Mouse (Mus musculus): ENCODE measurements around the gene Fstl1. TPM values are rescaled to one million over a fixed set of nuclear protein-coding genes. Genes with fewer than 3 reads are reported as not detected.

The Fstl1 gene
- total RNA-seq, 1 experiment from 2014 or later, result 120 TPM

- no peak for DNase-seq
Measured at GRCm38 (mm10) chr16:37817986-37818385, 41.3 kb downstream of the Fstl1 start.

DNA sequence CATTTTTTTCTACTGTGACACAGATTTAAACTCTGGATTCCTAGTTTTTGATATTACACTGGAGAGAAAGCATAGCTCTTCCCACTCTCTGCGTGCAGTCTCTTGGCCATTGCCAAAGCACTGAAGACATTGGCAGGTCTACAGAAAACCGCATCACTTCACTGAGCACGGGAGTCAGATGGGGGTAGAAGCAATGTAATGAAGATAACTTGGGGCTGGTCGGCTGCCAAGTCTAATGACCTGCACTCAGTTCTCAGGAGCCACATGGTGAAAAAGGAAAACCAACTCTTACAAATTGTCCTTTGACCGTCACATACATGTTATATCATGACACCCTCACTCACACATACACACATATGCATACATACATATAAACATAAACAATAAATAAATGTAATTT is 47.3 kb downstream of the Fstl1 start:
- DNase-seq, result no peak

DNA sequence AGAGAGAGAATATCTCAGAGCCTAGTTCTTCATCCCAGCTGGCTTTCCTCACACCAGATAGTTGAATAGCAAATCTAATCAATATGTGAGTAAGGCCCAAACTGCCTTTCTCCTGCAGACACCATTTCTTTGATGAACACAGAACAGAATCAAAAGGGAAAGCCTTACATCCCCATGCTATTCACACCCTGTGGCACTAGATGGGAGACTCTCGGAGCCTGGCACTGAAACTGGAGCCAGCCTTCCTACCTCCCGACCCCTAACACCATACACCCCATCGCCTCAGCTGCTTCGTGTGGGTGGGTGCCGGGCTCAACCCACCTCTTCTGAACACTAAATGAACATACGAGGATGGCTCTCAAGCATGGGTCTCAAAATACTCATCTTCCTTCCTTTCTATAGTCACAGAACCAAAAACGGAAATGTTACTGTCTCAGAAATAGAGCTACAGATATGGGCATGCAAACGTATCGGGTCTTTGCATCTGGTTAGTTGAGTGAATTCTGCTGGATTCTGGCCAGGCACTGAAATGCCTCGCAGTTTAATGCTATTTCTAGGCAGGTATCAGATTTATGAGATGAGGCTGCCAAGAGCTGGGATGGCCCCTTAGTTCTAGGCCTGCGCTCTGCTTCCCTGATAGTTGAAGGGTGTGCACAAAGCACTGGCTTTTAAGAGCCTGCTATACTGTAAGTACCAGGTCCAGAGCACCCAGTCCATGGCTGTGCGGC is 48.3 kb downstream of the Fstl1 start:
- no peak for DNase-seq

- DNase-seq, result no peak
Measured at GRCm38 (mm10) chr16:37826286-37826685, 49.6 kb downstream of the Fstl1 start.

DNA sequence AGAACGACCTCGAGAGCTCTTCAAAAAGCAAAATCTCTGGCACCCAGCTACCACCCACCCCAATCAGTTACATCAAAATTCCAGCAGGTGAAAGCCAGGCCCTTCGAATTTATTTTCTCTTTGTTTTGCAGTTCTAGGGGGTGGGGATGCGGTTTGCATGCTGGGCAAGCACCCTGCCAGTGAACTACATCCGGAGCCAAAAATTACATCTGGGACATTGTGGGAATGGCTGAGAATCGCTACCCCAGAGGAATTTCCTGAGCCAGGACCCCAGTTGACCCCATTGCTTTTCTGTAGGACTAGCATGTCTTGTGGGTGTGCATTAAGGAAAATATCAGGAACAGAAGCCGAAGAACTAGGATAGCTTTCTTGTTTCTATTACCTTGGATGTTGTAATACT is 54.4 kb downstream of the Fstl1 start:
- no peak for DNase-seq

GRCm38 (mm10) chr16:37837571-37837970 is 60.9 kb downstream of the Fstl1 start:
- DNase-seq, result no peak

DNA sequence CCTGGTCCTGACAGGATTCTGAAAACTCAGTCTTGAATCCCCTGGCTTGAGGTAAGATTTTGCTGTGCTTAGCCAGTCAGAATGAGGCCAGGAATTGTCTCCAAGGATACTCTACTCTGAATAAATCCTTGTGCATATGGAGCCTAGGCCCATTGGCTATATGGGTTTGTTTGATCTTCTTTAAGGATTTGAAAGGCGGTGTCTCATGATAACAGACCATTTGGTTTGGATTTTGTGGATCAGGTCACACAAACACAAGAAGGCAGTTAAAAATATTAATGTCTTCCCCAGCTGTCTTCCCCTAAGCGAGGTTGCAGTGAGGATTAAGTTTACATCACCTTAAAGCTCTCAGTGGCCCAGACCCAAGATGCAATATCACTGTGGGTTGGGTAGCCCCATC is 65.8 kb downstream of the Fstl1 start:
- DNase-seq, result no peak

DNA sequence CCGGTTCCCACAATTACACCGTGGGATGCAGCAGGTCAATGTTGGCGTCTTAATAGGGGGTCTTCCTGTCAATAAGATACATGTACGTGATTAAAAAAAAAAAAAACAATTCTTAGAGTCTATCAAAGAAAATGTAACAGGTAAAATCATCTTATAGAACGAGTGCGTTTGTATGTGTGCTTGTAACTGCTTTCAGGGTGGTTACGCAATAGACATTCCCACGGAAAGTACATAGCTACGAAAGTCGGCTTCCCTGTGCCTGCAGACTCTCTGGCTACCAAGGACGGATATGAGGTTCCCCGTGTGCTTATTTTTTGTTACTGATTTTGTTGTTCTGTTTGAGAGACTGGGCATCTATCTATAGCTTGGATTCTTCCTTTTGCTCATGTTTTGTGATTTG is 67.1 kb downstream of the Fstl1 start:
- DNase-seq, result no peak

DNA sequence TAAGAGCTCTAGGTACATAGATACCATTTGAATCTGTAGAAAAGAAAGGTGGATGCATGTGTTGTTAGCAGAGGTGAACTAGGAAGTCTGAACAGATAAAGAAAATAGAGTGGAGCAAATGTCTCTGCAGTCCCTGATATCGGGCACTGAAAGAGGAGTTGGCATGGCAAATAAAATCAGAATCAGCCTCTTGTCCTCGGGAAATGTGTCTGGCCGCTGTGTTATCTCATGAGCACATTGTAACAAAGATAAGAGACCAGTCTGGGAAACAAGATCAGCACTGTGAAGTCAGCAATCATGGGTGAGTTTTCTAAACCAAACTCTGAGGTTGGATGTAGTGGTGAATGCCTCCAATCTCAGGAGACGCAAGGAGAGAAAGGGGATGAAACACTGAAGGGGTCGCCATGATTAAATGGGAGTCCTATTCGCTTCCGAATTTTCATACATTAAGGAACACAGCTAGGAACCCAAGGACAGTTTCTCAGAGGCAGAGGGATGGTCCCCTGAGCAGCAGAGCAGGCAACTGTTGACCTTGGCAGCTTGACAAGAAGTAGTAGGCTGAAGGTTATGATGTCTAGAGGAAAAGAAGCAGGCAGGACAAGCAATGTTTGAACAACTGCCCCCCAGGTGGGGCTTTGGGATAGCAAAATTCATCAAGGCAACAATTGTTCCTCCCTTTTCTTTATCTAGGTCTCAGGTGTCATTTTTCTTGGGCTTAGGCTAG is 68.7 kb downstream of the Fstl1 start:
- DNase-seq, result peak; percentile 58

DNA sequence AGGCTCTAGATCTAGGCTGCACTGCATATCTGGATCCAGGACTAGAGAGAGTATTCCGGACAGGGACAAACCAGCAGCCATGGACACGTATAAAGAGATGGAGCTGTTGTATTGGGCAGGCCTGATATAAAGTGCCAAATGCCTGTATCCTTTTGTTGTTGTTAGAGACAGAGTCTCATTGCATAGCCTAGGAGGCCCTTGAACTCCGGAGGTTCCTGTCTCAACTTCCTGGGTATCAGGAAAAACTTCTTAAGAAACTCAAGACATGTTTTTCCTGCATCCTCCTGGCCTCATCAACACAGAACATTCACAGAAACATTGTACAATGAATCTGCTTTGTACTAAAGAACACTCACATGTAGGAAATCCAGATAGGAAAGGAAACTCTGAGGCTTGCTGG is 70.4 kb downstream of the Fstl1 start:
- DNase-seq, result no peak

GRCm38 (mm10) chr16:37851366-37851765 is 74.7 kb downstream of the Fstl1 start:
- peak; percentile 51 for DNase-seq

- peak; percentile 26 for DNase-seq
Measured at GRCm38 (mm10) chr16:37853279-37853678, 76.6 kb downstream of the Fstl1 start.

- no peak for DNase-seq
Measured at GRCm38 (mm10) chr16:37854054-37854453, 77.4 kb downstream of the Fstl1 start.

DNA sequence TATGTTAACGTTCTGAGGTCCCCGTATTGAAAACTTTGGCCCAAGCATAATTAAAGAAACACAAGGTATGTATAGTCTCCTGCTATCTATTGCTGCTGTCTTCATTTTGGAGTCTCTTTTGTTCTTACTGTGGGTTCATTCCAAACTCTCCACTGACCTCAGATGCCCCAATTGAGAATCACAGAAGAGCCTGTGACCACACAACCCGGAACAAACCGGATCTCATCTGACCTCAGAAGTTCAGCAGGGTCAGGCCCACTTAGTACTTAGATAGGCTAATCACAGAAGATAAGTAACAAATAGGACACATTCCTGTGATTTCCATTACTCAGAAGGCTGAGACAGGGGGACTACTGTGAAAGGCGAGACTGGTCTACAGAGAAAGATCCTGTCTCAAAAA is 77.9 kb downstream of the Fstl1 start:
- DNase-seq, result no peak

DNA sequence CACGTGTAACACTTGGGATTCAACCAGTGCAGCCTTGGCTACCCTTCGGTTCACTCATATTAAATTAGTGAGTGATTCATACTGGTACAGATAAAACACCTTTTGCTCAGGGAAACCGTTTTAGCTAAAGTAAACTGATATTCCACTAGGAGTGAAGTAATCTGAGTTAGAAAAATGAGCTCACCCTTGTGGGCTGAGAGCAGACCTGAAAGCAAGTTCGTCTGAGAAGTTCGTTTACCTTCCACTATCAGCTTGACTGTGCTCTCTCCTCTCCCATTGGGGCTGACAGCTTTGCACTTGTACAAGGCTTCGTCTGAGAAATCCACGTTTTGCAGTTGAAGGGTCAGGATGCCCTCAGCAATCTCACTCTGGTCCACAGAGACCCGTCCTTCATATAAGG is 78.9 kb downstream of the Fstl1 start:
- no peak for DNase-seq

DNA sequence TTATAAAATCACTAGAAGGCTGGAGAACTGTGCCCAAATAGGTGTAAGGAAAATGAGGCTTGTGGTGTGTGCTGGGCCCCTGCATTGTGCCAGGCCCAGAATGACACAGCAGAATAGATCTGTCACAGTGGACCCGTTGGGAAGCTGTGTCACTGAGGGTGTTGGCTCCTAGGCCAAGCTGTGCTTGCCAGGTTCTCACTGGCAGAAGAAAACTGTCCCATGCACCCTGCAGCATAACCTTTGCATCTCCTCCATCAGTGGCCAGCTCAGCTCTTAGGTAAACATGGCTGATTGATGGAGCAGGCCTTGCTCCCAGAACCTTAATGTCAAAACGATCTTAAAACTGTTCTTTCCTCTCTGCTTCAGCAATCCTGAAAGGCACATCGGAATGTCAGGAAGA is 79.7 kb downstream of the Fstl1 start:
- DNase-seq, result no peak

- DNase-seq, result no peak
Measured at GRCm38 (mm10) chr16:37857495-37857894, 80.8 kb downstream of the Fstl1 start.

DNA sequence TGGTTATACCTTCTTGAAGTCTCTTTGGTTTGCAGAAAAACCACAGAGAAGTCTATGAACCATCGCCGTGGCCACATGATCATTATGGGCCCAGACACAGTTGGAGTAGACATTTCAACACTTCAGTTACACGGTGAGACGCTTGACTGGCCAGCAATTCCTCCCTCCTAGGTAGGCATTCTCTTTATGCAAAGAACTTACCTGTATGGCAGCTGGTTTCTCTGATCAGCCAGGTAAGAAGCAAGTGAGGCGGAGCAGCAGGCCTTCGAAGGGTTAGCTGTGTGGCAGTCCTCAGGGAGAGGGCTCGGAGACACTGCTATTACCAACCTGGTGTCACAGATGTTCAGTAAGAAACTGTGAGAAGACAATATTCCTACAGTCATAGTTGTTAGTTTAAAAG is 83.5 kb downstream of the Fstl1 start:
- no peak for DNase-seq

DNA sequence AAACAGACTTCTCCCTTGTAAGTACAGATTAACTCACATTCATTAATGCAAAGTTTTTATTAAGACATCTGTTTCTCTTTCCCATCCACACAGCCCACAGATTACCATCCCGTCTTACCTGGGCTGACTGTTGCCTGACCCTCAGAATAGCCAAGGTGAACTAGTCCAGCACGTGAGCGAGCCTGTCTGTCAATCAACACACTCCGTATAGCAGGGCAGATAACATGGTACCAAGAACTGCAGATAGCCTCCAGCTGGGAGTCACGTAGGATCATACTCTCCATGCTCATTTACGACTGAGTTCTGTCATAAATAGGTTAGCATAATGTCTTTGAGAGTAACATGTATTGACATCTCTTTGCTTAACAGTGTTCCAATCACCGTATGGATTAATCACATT is 84.4 kb downstream of the Fstl1 start, which contains the start of gene Gm36028:
Gene Gm36028, minus strand, starts transcription at position 118 of the 400 bp plus-strand sequence.
- no peak for DNase-seq

- DNase-seq, result no peak
Measured at GRCm38 (mm10) chr16:37863876-37864275, 87.2 kb downstream of the Fstl1 start.

DNA sequence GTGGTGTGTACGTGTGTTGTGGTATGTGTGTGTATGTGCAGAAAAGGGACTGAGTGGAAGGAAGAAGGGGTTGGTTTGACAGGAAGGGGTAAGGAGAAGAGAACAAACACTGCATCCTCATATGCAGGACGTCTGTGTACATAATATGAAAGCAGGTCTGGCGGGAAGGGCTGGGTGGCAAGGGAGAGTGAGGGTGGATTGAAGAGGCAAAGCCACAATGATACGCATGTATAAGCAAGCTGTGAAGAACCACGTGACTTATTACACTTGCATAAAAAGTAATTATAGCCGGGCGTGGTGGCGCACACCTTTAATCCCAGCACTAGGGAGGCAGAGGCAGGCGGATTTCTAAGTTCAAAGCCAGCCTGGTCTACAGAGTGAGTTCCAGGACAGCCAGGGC is 89.2 kb downstream of the Fstl1 start:
- no peak for DNase-seq

- peak; percentile 92 for DNase-seq
Measured at GRCm38 (mm10) chr16:37867791-37868505, 91.3 kb downstream of the Fstl1 start, which contains the start of gene Lrrc58. Lrrc58 (plus strand) TSS chr16:37868389.

Data from adrenal gland, postnatal 14 days (tissue).